Mouse (Mus musculus) kidney, embryonic 16.5 days (tissue): ENCODE results near the gene Nos3. TPM values are rescaled to one million over a fixed set of nuclear protein-coding genes. Genes with fewer than 3 reads are reported as not detected.

Source experiments
- ATAC-seq: fragments of 200-750 bp; cut with Nextera tagmentation; 2 replicates; pipeline ENCODE4 v1.8.0; 2017; ENCODE audit warnings: moderate TSS enrichment; ENCODE audit not compliant: low FRiP score, low TSS enrichment
- H3K27ac ChIP-seq: fragments of 300-500 bp; sonication (generic); 2 replicates; pipeline ENCODE4 v1.5.1; 2014; ENCODE audit warnings: low read length
- H3K27me3 ChIP-seq: fragments of 300-500 bp; sonication (generic); 2 replicates; pipeline ENCODE4 v1.6.1; 2014; ENCODE audit warnings: low read length, control low read depth, mixed read lengths; ENCODE audit not compliant: insufficient read depth
- H3K36me3 ChIP-seq: fragments of 300-500 bp; sonication (generic); 2 replicates; pipeline ENCODE4 v1.6.1; 2014; ENCODE audit warnings: low read length, control low read depth, mixed read lengths; ENCODE audit not compliant: insufficient read depth
- H3K4me1 ChIP-seq: fragments of 300-500 bp; sonication (generic); 2 replicates; pipeline ENCODE4 v1.6.1; 2014; ENCODE audit warnings: low read length, control low read depth, mixed read lengths; ENCODE audit not compliant: insufficient read depth
- H3K4me2 ChIP-seq: fragments of 300-500 bp; sonication (generic); replicated peaks from 2 replicates; pipeline ENCODE4 v1.6.1; 2014; ENCODE audit warnings: low read depth, low read length
- H3K4me3 ChIP-seq: fragments of 300-500 bp; sonication (generic); 2 replicates; pipeline ENCODE4 v1.5.1; 2014; ENCODE audit warnings: mild to moderate bottlenecking, low read length
- H3K9ac ChIP-seq: fragments of 300-500 bp; sonication (generic); replicated peaks from 2 replicates; pipeline ENCODE4 v1.6.1; 2014; ENCODE audit warnings: low read length
- H3K9me3 ChIP-seq: fragments of 300-500 bp; sonication (generic); 2 replicates; pipeline ENCODE4 v1.6.1; 2016; ENCODE audit warnings: low read length, control low read depth
- WGBS: fragments of 180-500 bp; shearing (Covaris S2); extraction: QIAGEN DNeasy Blood & Tissue Kit; methylation state at CpG from one replicate; pipeline ENCODE4 v1.1.7; 2014; 5-methylcytosine and 5-hydroxymethylcytosine counted together
- polyA plus RNA-seq: library from polyadenylated mRNA; unstranded; fragments of >200 nt; fragmentation: Nextera tagmentation; extraction: Ambion mirVana; gene quantifications from 2 replicates; pipeline ENCODE4 v1.2.1, GENCODE M21; 2015

Gene Nos3
- polyA plus RNA-seq, 1 experiment from 2014 or later, result 19.7 TPM

- peak within 1 kb of the TSS; percentile 75 for H3K9ac ChIP-seq
- H3K4me1 ChIP-seq, result peaks cover 60% of the 10 kb centered on the region
- peak within 1 kb of the TSS; percentile 90 for H3K27ac ChIP-seq
- peak within 1 kb of the TSS; percentile 97 for H3K4me2 ChIP-seq
- H3K36me3 ChIP-seq, result no peaks in the 10 kb centered on the region
- H3K4me3 ChIP-seq, result peak within 1 kb of the TSS; percentile 69
- no peaks in the 10 kb centered on the region for H3K9me3 ChIP-seq
- WGBS, result 0% methylated on average over 34 of the region's 53 CpGs
- peaks cover 21% of the 10 kb centered on the region for H3K27me3 ChIP-seq
- ATAC-seq, result peak; percentile 36
Observed at GRCm38 (mm10) chr5:24351278-24351677, 13.3 kb upstream of the Nos3 start, which contains the start of gene Kcnh2. Gene Kcnh2 (minus strand): TSS chr5:24351604.

- Histone ChIP-seq H3K4me1 (peaks cover 60% of the 10 kb centered on the region), H3K36me3 (no peaks in the 10 kb centered on the region), H3K9ac (peak overlapping the region; percentile 75), H3K4me2 (peak overlapping the region; percentile 97), H3K9me3 (no peaks in the 10 kb centered on the region), H3K27me3 (peaks cover 21% of the 10 kb centered on the region), H3K27ac (peak overlapping the region; percentile 90), H3K4me3 (peak overlapping the region; percentile 69)
- peak; percentile 74 for ATAC-seq
- WGBS, result 1% methylated on average over 32 of the region's 41 CpGs
Observed at GRCm38 (mm10) chr5:24351701-24352171, 12.9 kb upstream of the Nos3 start.

- H3K27me3 ChIP-seq, result peaks cover 21% of the 10 kb centered on the region
- 1% methylated on average over 24 of the region's 24 CpGs for WGBS
- H3K36me3 ChIP-seq, result no peaks in the 10 kb centered on the region
- H3K4me1 ChIP-seq, result peaks cover 58% of the 10 kb centered on the region
- H3K4me3 ChIP-seq, result peak overlapping the region; percentile 69
- ATAC-seq, result peak; percentile 61
- H3K9ac ChIP-seq, result peak overlapping the region; percentile 75; the same call in 1 of the 2 replicates
- peak overlapping the region; percentile 97 for H3K4me2 ChIP-seq
- no peaks in the 10 kb centered on the region for H3K9me3 ChIP-seq
- H3K27ac ChIP-seq, result peak overlapping the region; percentile 90
Observed at GRCm38 (mm10) chr5:24352251-24352859, 12.3 kb upstream of the Nos3 start.

- Histone ChIP-seq H3K4me2 (no peak overlapping the region), H3K4me1 (peaks cover 48% of the 10 kb centered on the region)
- 8% methylated on average over 4 of the region's 4 CpGs for WGBS
Observed at GRCm38 (mm10) chr5:24353327-24353726, 11.3 kb upstream of the Nos3 start.

GRCm38 (mm10) chr5:24356764-24357163 lies 7.8 kb upstream of the Nos3 start:
- ATAC-seq, result no peak
- no peak overlapping the region for H3K4me3 ChIP-seq
- H3K9me3 ChIP-seq, result no peaks in the 10 kb centered on the region
- H3K4me1 ChIP-seq, result peaks cover 24% of the 10 kb centered on the region
- H3K27me3 ChIP-seq, result peaks cover 2% of the 10 kb centered on the region; the same call in 1 of the 2 replicates
- 49% methylated on average over 4 of the region's 4 CpGs for whole genome bisulfite sequencing
- H3K36me3 ChIP-seq, result no peaks in the 10 kb centered on the region
- H3K27ac ChIP-seq, result no peak overlapping the region
- no peak overlapping the region for H3K4me2 ChIP-seq
- no peak overlapping the region for H3K9ac ChIP-seq

More at GRCm38 (mm10) chr5:24353327-24353726, 11.3 kb upstream of the Nos3 start:
- Histone ChIP-seq H3K27ac (peak overlapping the region; percentile 79), H3K9me3 (no peaks in the 10 kb centered on the region), H3K27me3 (peaks cover 21% of the 10 kb centered on the region), H3K36me3 (no peaks in the 10 kb centered on the region), H3K9ac (no peak overlapping the region), H3K4me3 (no peak overlapping the region)
- ATAC-seq, result no peak

GRCm38 (mm10) chr5:24357461-24357860 lies 7.1 kb upstream of the Nos3 start:
- WGBS, result 13% methylated on average over 7 of the region's 7 CpGs
- no peaks in the 10 kb centered on the region for H3K36me3 ChIP-seq
- H3K9me3 ChIP-seq, result no peaks in the 10 kb centered on the region
- no peak overlapping the region for H3K27ac ChIP-seq
- peaks cover under 1% of the 10 kb centered on the region; the same call in 1 of the 2 replicates for H3K27me3 ChIP-seq
- no peak overlapping the region for H3K4me3 ChIP-seq
- no peak overlapping the region for H3K4me2 ChIP-seq
- ATAC-seq, result peak; percentile 65
- peaks cover 17% of the 10 kb centered on the region for H3K4me1 ChIP-seq
- H3K9ac ChIP-seq, result no peak overlapping the region

GRCm38 (mm10) chr5:24360792-24361454 lies 3.7 kb upstream of the Nos3 start:
- no peak overlapping the region for H3K4me2 ChIP-seq
- no peaks in the 10 kb centered on the region for H3K9me3 ChIP-seq
- no peaks in the 10 kb centered on the region for H3K36me3 ChIP-seq
- H3K4me1 ChIP-seq, result no peaks in the 10 kb centered on the region; the same call in 1 of the 2 replicates
- H3K27ac ChIP-seq, result no peak overlapping the region
- WGBS, result 1% methylated on average over 7 of the region's 7 CpGs
- no peak overlapping the region for H3K4me3 ChIP-seq
- H3K9ac ChIP-seq, result no peak overlapping the region
- H3K27me3 ChIP-seq, result no peaks in the 10 kb centered on the region
- ATAC-seq, result peak; percentile 58

GRCm38 (mm10) chr5:24363467-24363866 lies 1.1 kb upstream of the Nos3 start:
- Histone ChIP-seq H3K9ac (no peak overlapping the region), H3K36me3 (no peaks in the 10 kb centered on the region), H3K27me3 (no peaks in the 10 kb centered on the region), H3K4me1 (no peaks in the 10 kb centered on the region; the same call in 1 of the 2 replicates), H3K4me3 (no peak overlapping the region), H3K9me3 (no peaks in the 10 kb centered on the region), H3K27ac (no peak overlapping the region), H3K4me2 (no peak overlapping the region)
- no peak for ATAC-seq
- 64% methylated on average over 2 of the region's 2 CpGs for WGBS

GRCm38 (mm10) chr5:24364061-24364460 lies 549 bp upstream of the Nos3 start:
- no peak for ATAC-seq
- H3K36me3 ChIP-seq, result no peaks in the 10 kb centered on the region
- H3K9me3 ChIP-seq, result no peaks in the 10 kb centered on the region
- no peaks in the 10 kb centered on the region; the same call in 1 of the 2 replicates for H3K4me1 ChIP-seq
- H3K27me3 ChIP-seq, result no peaks in the 10 kb centered on the region
- H3K4me3 ChIP-seq, result no peak overlapping the region
- 41% methylated on average over 3 of the region's 3 CpGs for WGBS
- H3K4me2 ChIP-seq, result no peak overlapping the region
- H3K9ac ChIP-seq, result no peak overlapping the region
- H3K27ac ChIP-seq, result peak overlapping the region; percentile 32; the same call in 1 of the 2 replicates

- H3K27me3 ChIP-seq, result no peaks in the 10 kb centered on the region
- H3K27ac ChIP-seq, result peak overlapping the region; percentile 61
- H3K4me3 ChIP-seq, result peak overlapping the region; percentile 34
- H3K9ac ChIP-seq, result peak overlapping the region; percentile 0
- H3K36me3 ChIP-seq, result no peaks in the 10 kb centered on the region
- no peak for ATAC-seq
- 82% methylated on average over 10 of the region's 10 CpGs for WGBS
- peak overlapping the region; percentile 33 for H3K4me2 ChIP-seq
- H3K4me1 ChIP-seq, result no peaks in the 10 kb centered on the region; the same call in 1 of the 2 replicates
- H3K9me3 ChIP-seq, result no peaks in the 10 kb centered on the region
Observed at GRCm38 (mm10) chr5:24364963-24365362, 353 bp downstream of the Nos3 start.
